Mouse (Mus musculus) MEL (cell line): ENCODE data around the gene Dot1l.

Experiments
- CHD2 ChIP-seq: IDR thresholded peaks from 2 replicates; pipeline ENCODE4 v1.6.1; 2011; ENCODE audit warnings: low read length, improper control_type of control experiment
- CTCF ChIP-seq, 3 experiments: IDR thresholded peaks in 2 of 3; conservative IDR thresholded peaks in 1 of 3; 2 replicates each; pipeline ENCODE4 v1.5.1; 2011 to 2012; ENCODE audit warnings: low read length in 3 of 3, low read depth in 2 of 3, mild to moderate bottlenecking in 2 of 3, improper control_type of control experiment in 1 of 3, inconsistent platforms in 1 of 3, mixed read lengths in 1 of 3, moderate library complexity in 1 of 3; ENCODE audit not compliant: control insufficient read depth in 1 of 3, insufficient read depth in 1 of 3, poor library complexity in 1 of 3, severe bottlenecking in 1 of 3
- E2F4 ChIP-seq: IDR thresholded peaks from 2 replicates; pipeline ENCODE4 v1.6.1; 2011; ENCODE audit warnings: low read depth, low read length, improper control_type of control experiment, borderline replicate concordance
- ELF1 ChIP-seq: IDR thresholded peaks from 2 replicates; pipeline ENCODE4 v1.6.1; 2014; ENCODE audit warnings: low read depth, mild to moderate bottlenecking, inconsistent platforms, low read length, improper control_type of control experiment, moderate library complexity
- GATA1 ChIP-seq: IDR thresholded peaks from 2 replicates; pipeline ENCODE4 v1.6.1; 2011; ENCODE audit warnings: low read depth, low read length, improper control_type of control experiment
- HCFC1 ChIP-seq: IDR thresholded peaks from 2 replicates; pipeline ENCODE4 v1.6.1; 2012; ENCODE audit warnings: low read depth, mild to moderate bottlenecking, inconsistent platforms, low read length, improper control_type of control experiment, moderate library complexity
- KAT2A ChIP-seq: conservative IDR thresholded peaks from 2 replicates; pipeline ENCODE4 v1.6.1; 2012; ENCODE audit warnings: low read depth, low read length, improper control_type of control experiment, inconsistent platforms
- MAZ ChIP-seq: IDR thresholded peaks from 2 replicates; pipeline ENCODE4 v1.6.1; 2012; ENCODE audit warnings: low read depth, mild to moderate bottlenecking, inconsistent platforms, low read length, improper control_type of control experiment
- MEF2A ChIP-seq: IDR thresholded peaks from 2 replicates; pipeline ENCODE4 v1.6.1; 2014; ENCODE audit warnings: low read depth, mild to moderate bottlenecking, inconsistent platforms, low read length, improper control_type of control experiment; ENCODE audit not compliant: poor library complexity, insufficient replicate concordance, severe bottlenecking; ENCODE audit errors: extremely low read depth
- POLR2A ChIP-seq, 2 experiments: IDR thresholded peaks; 2 replicates each; pipeline ENCODE4 v1.6.1; 2011 to 2012; ENCODE audit warnings: low read length in 2 of 2, mild to moderate bottlenecking in 2 of 2, control low read depth in 1 of 2, improper control_type of control experiment in 1 of 2, low read depth in 1 of 2, moderate library complexity in 1 of 2; ENCODE audit not compliant: control insufficient read depth in 1 of 2, insufficient read depth in 1 of 2, poor library complexity in 1 of 2
- POLR2AphosphoS5 ChIP-seq: IDR thresholded peaks from 2 replicates; pipeline ENCODE4 v1.6.1; 2012; ENCODE audit warnings: low read depth, borderline replicate concordance, mild to moderate bottlenecking, inconsistent platforms, low read length, moderate library complexity, mixed read lengths
- RAD21 ChIP-seq: IDR thresholded peaks from 2 replicates; pipeline ENCODE4 v1.6.1; 2011; ENCODE audit warnings: mild to moderate bottlenecking, low read depth, low read length, improper control_type of control experiment

DNA sequence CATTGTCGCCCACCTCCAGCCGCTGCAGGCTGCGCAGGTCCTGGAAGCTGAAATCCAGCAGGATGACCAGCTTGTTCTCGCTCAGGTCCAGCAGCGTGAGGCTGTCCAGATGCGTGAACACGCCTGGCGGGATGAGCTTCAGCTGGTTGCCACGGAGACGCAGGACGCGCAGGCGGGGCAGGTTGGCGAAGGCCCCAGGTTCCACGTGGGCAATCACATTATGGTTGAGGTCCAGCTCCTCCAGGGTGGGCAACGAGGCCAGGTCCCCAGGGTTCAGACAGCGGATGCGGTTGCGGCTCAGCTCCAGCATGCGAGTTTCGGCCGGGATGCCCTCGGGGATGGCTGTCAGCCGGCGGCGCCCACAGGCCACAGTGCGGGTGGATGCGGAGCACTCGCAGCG lies 80.6 kb downstream of the Dot1l start:
- TF ChIP-seq CTCF (IDR thresholded peaks at IDR 0.05 in 2 of 3, conservative IDR thresholded peaks at IDR 0.05 in 1 of 3; ENCODE audit: control insufficient read depth in 1 of 3, insufficient read depth in 1 of 3, low read depth in 2 of 3, low read length in 3 of 3, poor library complexity in 1 of 3, severe bottlenecking in 1 of 3) (no peak), POLR2A (IDR thresholded peaks at IDR 0.05; ENCODE audit: control insufficient read depth in 1 of 2, insufficient read depth in 1 of 2, low read depth in 1 of 2, low read length in 2 of 2, poor library complexity in 1 of 2) (no peak), MAZ (no peak), HCFC1 (no peak), KAT2A (no peak), GATA1 (no peak), POLR2AphosphoS5 (no peak), E2F4 (no peak), RAD21 (no peak), ELF1 (no peak), CHD2 (no peak), MEF2A (no peak)
